ENCODE assay signal across 8 mouse cellular contexts in genomic region chr6:125131302-125132156, GRCm38 (mm10). TPM values are rescaled to one million over a fixed set of nuclear protein-coding genes. Genes with fewer than 3 reads are reported as not detected.
DNase-seq lines count a peak whose midpoint lies in the region; ATAC-seq and TF ChIP-seq lines count a peak whose summit lies in the region.

Nop2 (plus strand) TSS chr6:125131909.

- H3K27me3 ChIP-seq in forebrain, embryonic 10.5 days (ENCODE audit: poor library complexity, severe bottlenecking) = no peaks in the 10 kb centered on the region
- no peaks in the 10 kb centered on the region for H3K27me3 ChIP-seq in heart, embryonic 15.5 days
- H3K27me3 ChIP-seq in liver, postnatal 0 days (ENCODE audit: insufficient read depth, low read length) = no peaks in the 10 kb centered on the region
- H3K27me3 ChIP-seq in neural tube, embryonic 14.5 days (ENCODE audit: control insufficient read depth, insufficient read depth, low read length) = no peaks in the 10 kb centered on the region

- TF ChIP-seq EP300 in liver, postnatal 0 days (IDR thresholded peaks at IDR 0.05; ENCODE audit: low read depth) = no peak

- TF ChIP-seq CTCF in liver, postnatal 0 days (IDR thresholded peaks at IDR 0.05; ENCODE audit: low read depth) = no peak

- DNase-seq in CD8-positive naive resting alpha-beta T cell, adult 2 months (ENCODE audit: low read depth in 2 of 2, low spot score in 2 of 2) = peak; percentile 82 to 83
- DNase-seq in c-Kit-negative CD71-positive TER-119-positive erythroid progenitor cells, embryonic 14.5 days (ENCODE audit: low read depth, low spot score) = peak; percentile 84
- DNase-seq in forebrain, embryonic 10.5 days (ENCODE audit: extremely low spot score, low spot score) = peak; percentile 93
- DNase-seq in kidney, postnatal 25 days = peak; percentile 91 to 95
- DNase-seq in liver, postnatal 0 days = peak; percentile 97
- peak; percentile 94 for DNase-seq in testis, postnatal 10 days (ENCODE audit: low spot score)

- no peaks in the 10 kb centered on the region for H3K9me3 ChIP-seq in forebrain, embryonic 10.5 days
- no peaks in the 10 kb centered on the region for H3K9me3 ChIP-seq in heart, embryonic 15.5 days (replicated peaks)
- no peaks in the 10 kb centered on the region for H3K9me3 ChIP-seq in liver, postnatal 0 days (ENCODE audit: low read length)
- no peaks in the 10 kb centered on the region for H3K9me3 ChIP-seq in neural tube, embryonic 14.5 days (ENCODE audit: control insufficient read depth, low read length)

- peaks cover 19% of the 10 kb centered on the region for H3K4me1 ChIP-seq in forebrain, embryonic 10.5 days
- H3K4me1 ChIP-seq in heart, embryonic 15.5 days (replicated peaks) = peaks cover 18% of the 10 kb centered on the region
- peaks cover 10% of the 10 kb centered on the region for H3K4me1 ChIP-seq in liver, postnatal 0 days (ENCODE audit: insufficient read depth)
- H3K4me1 ChIP-seq in neural tube, embryonic 14.5 days (ENCODE audit: control insufficient read depth, insufficient read depth, low read length) = peaks cover 5% of the 10 kb centered on the region; the same call in 1 of the 2 replicates

- ATAC-seq in heart, embryonic 15.5 days (replicated peaks; ENCODE audit: insufficient number of reproducible peaks, insufficient read depth, low FRiP score, low read depth) = peak; percentile 93
- ATAC-seq in liver, postnatal 0 days = peak; percentile 95
- ATAC-seq in neural tube, embryonic 14.5 days (ENCODE audit: low read depth) = peak; percentile 95

- peak within 1 kb of the TSS; percentile 72 for H3K9ac ChIP-seq in heart, embryonic 15.5 days
- peak within 1 kb of the TSS; percentile 84 for H3K9ac ChIP-seq in liver, postnatal 0 days (replicated peaks)
- peak within 1 kb of the TSS; percentile 60 for H3K9ac ChIP-seq in neural tube, embryonic 14.5 days (replicated peaks; ENCODE audit: low read depth, low read length)

- H3K4me3 ChIP-seq in forebrain, embryonic 10.5 days = peak within 1 kb of the TSS; percentile 93
- H3K4me3 ChIP-seq in heart, embryonic 15.5 days = peak within 1 kb of the TSS; percentile 68
- H3K4me3 ChIP-seq in liver, postnatal 0 days (ENCODE audit: low read depth, low read length) = peak within 1 kb of the TSS; percentile 81
- H3K4me3 ChIP-seq in neural tube, embryonic 14.5 days (ENCODE audit: low read depth, low read length) = peak within 1 kb of the TSS; percentile 78

- H3K4me2 ChIP-seq in heart, embryonic 15.5 days = peak within 1 kb of the TSS; percentile 92
- H3K4me2 ChIP-seq in liver, postnatal 0 days (ENCODE audit: low read depth, low read length) = peak within 1 kb of the TSS; percentile 97
- peak within 1 kb of the TSS; percentile 77 for H3K4me2 ChIP-seq in neural tube, embryonic 14.5 days (ENCODE audit: low read depth, low read length)

- under 1% methylated on average over 66 of the region's 66 CpGs for WGBS in forebrain, embryonic 10.5 days
- WGBS in heart, embryonic 15.5 days = under 1% methylated on average over 66 of the region's 66 CpGs
- under 1% methylated on average over 66 of the region's 66 CpGs for WGBS in liver, postnatal 0 days (ENCODE audit: insufficient replicate concordance)
- under 1% methylated on average over 56 of the region's 66 CpGs for WGBS in neural tube, embryonic 14.5 days

- H3K36me3 ChIP-seq in forebrain, embryonic 10.5 days (replicated peaks) = peaks cover 80% of the 10 kb centered on the region
- H3K36me3 ChIP-seq in heart, embryonic 15.5 days = peaks cover 67% of the 10 kb centered on the region
- peaks cover 55% of the 10 kb centered on the region for H3K36me3 ChIP-seq in liver, postnatal 0 days (replicated peaks; ENCODE audit: insufficient read depth, low read length)
- H3K36me3 ChIP-seq in neural tube, embryonic 14.5 days (ENCODE audit: control insufficient read depth, insufficient read depth, low read length) = peaks cover 56% of the 10 kb centered on the region

- H3K27ac ChIP-seq in forebrain, embryonic 10.5 days = peak within 1 kb of the TSS; percentile 92
- peak within 1 kb of the TSS; percentile 90 for H3K27ac ChIP-seq in heart, embryonic 15.5 days
- peak within 1 kb of the TSS; percentile 91 for H3K27ac ChIP-seq in liver, postnatal 0 days (ENCODE audit: low read depth)
- peak within 1 kb of the TSS; percentile 62 for H3K27ac ChIP-seq in neural tube, embryonic 14.5 days (ENCODE audit: low read depth, low read length)

RNA-seq across cellular contexts. Expression of gene Nop2, which starts in this region (rescaled TPM):
- 101 and 103 TPM in 2 replicates for polyA plus RNA-seq in forebrain, embryonic 10.5 days (2016; fragmentation: Nextera tagmentation; extraction: Ambion mirVana)
- 35.0 and 43.6 TPM in 2 replicates for polyA plus RNA-seq in heart, embryonic 15.5 days (2015; fragmentation: Nextera tagmentation; extraction: Ambion mirVana)
- 23.2 and 24.8 TPM in 2 replicates for polyA plus RNA-seq in liver, postnatal 0 days (2015; fragmentation: Nextera tagmentation; extraction: Ambion mirVana)
- polyA plus RNA-seq in neural tube, embryonic 14.5 days (2014; fragmentation: Nextera tagmentation; extraction: Ambion mirVana) = 45.0 and 49.6 TPM in 2 replicates

Comparison
In these comparisons a context has a peak if more than half of its experiments do, and no peak if none do; other contexts are left out.
1. Peak in every context shown above with its lines: DNase-seq, ATAC-seq, H3K4me3 ChIP-seq and H3K27ac ChIP-seq.